In genomic region chr9:35043619-35044018, GRCm38 (mm10) we compare ENCODE assay signal across 12 mouse cellular contexts.
A peak's percentile ranks its signal among the peaks of the same experiment; 100 is the strongest.
DNase-seq lines count a peak whose midpoint lies in the region; ATAC-seq and TF ChIP-seq lines count a peak whose summit lies in the region.
"Had no signal": no experiment of that assay in that cellular context is flagged by ENCODE, and none has a peak within 500 bp of the region (broad histone marks: within the 10 kb centered on the region; RNA-seq: fewer than 3 reads in every experiment).

No protein-coding gene starts in this region.

- peak overlapping the region; percentile 56; the same call in 1 of the 2 replicates for H3K27ac ChIP-seq in gastrocnemius, adult 2 months
- H3K27ac ChIP-seq in intestine, embryonic 14.5 days (ENCODE audit: low read depth) = 0 out of 2 replicates have a peak overlapping the region, but pooled peaks have one; percentile 60
- H3K27ac ChIP-seq in intestine, embryonic 15.5 days = no peak overlapping the region
- peak overlapping the region; percentile 77; the same call in 1 of the 2 replicates for H3K27ac ChIP-seq in embryonic facial prominence, embryonic 10.5 days (replicated peaks)
- peak overlapping the region; percentile 81; the same call in 1 of the 2 replicates for H3K27ac ChIP-seq in limb, embryonic 10.5 days
- H3K27ac ChIP-seq: midbrain, embryonic 12.5 days had no signal

- no peak overlapping the region for H3K4me3 ChIP-seq in gastrocnemius, adult 2 months
- no peak overlapping the region for H3K4me3 ChIP-seq in intestine, embryonic 14.5 days (ENCODE audit: low read depth, low read length)
- H3K4me3 ChIP-seq in intestine, embryonic 15.5 days (replicated peaks) = no peak overlapping the region
- H3K4me3 ChIP-seq in embryonic facial prominence, embryonic 10.5 days = no peak overlapping the region
- no peak overlapping the region for H3K4me3 ChIP-seq in limb, embryonic 10.5 days
- H3K4me3 ChIP-seq: midbrain, embryonic 12.5 days; stomach, embryonic 15.5 days had no signal

- H3K9ac ChIP-seq in intestine, embryonic 14.5 days (ENCODE audit: low read length) = no peak overlapping the region
- H3K9ac ChIP-seq in intestine, embryonic 15.5 days = no peak overlapping the region
- H3K9ac ChIP-seq: stomach, embryonic 15.5 days had no signal

- no peak overlapping the region for H3K4me2 ChIP-seq in intestine, embryonic 14.5 days (ENCODE audit: low read length)
- H3K4me2 ChIP-seq in intestine, embryonic 15.5 days (replicated peaks) = no peak overlapping the region
- H3K4me2 ChIP-seq: midbrain, embryonic 12.5 days; stomach, embryonic 15.5 days had no signal

- no peaks in the 10 kb centered on the region for H3K9me3 ChIP-seq in intestine, embryonic 14.5 days (ENCODE audit: control insufficient read depth, low read length)
- H3K9me3 ChIP-seq in intestine, embryonic 15.5 days = no peaks in the 10 kb centered on the region
- no peaks in the 10 kb centered on the region for H3K9me3 ChIP-seq in embryonic facial prominence, embryonic 10.5 days
- H3K9me3 ChIP-seq in limb, embryonic 10.5 days (replicated peaks) = no peaks in the 10 kb centered on the region
- H3K9me3 ChIP-seq: midbrain, embryonic 12.5 days; stomach, embryonic 15.5 days had no signal

- H3K27me3 ChIP-seq in intestine, embryonic 14.5 days (replicated peaks; ENCODE audit: control insufficient read depth, insufficient read depth, low read length) = no peaks in the 10 kb centered on the region
- no peaks in the 10 kb centered on the region for H3K27me3 ChIP-seq in intestine, embryonic 15.5 days (replicated peaks)
- H3K27me3 ChIP-seq in embryonic facial prominence, embryonic 10.5 days (replicated peaks; ENCODE audit: low read depth, poor library complexity, severe bottlenecking) = no peaks in the 10 kb centered on the region
- H3K27me3 ChIP-seq in limb, embryonic 10.5 days (ENCODE audit: low read depth, poor library complexity, severe bottlenecking) = no peaks in the 10 kb centered on the region
- H3K27me3 ChIP-seq: midbrain, embryonic 12.5 days; stomach, embryonic 15.5 days had no signal

- intact Hi-C loops in gastrocnemius, adult 2 months (cut with DNase I) = no loop called here

- peaks cover 11% of the 10 kb centered on the region for H3K36me3 ChIP-seq in intestine, embryonic 14.5 days (ENCODE audit: control insufficient read depth, insufficient read depth, low read length)
- no peaks in the 10 kb centered on the region for H3K36me3 ChIP-seq in intestine, embryonic 15.5 days
- H3K36me3 ChIP-seq in embryonic facial prominence, embryonic 10.5 days (replicated peaks) = peaks cover 22% of the 10 kb centered on the region
- H3K36me3 ChIP-seq in limb, embryonic 10.5 days = peaks cover 18% of the 10 kb centered on the region
- H3K36me3 ChIP-seq: midbrain, embryonic 12.5 days; stomach, embryonic 15.5 days had no signal

- 69% methylated on average over 7 of the region's 7 CpGs for WGBS in intestine, embryonic 14.5 days
- 67% methylated on average over 7 of the region's 7 CpGs for WGBS in intestine, embryonic 15.5 days
- 75% methylated on average over 7 of the region's 7 CpGs for whole genome bisulfite sequencing in embryonic facial prominence, embryonic 10.5 days
- 78% methylated on average over 7 of the region's 7 CpGs for WGBS in limb, embryonic 10.5 days

- peaks cover 14% of the 10 kb centered on the region for H3K4me1 ChIP-seq in intestine, embryonic 14.5 days (replicated peaks; ENCODE audit: control insufficient read depth, insufficient read depth, low read length)
- peaks cover 36% of the 10 kb centered on the region for H3K4me1 ChIP-seq in intestine, embryonic 15.5 days (replicated peaks)
- H3K4me1 ChIP-seq in embryonic facial prominence, embryonic 10.5 days = peaks cover 45% of the 10 kb centered on the region
- H3K4me1 ChIP-seq in limb, embryonic 10.5 days = peaks cover 37% of the 10 kb centered on the region

- no peak for DNase-seq in gastrocnemius, adult 2 months
- no peak for DNase-seq in gastrocnemius, adult 8-10 months (ENCODE audit: low spot score in 2 of 2)
- no peak for DNase-seq in intestine, embryonic 14.5 days (ENCODE audit: low spot score)
- peak; percentile 6 for DNase-seq in embryonic facial prominence, embryonic 10.5 days (ENCODE audit: low spot score)
- DNase-seq in limb, embryonic 10.5 days (ENCODE audit: low spot score) = peak; percentile 29
- no peak for DNase-seq in layer of hippocampus, postnatal 36 days
- no peak for DNase-seq in kidney, adult 11 months
- DNase-seq: lung, embryonic 14.5 days had no signal

- no peak for TF ChIP-seq CTCF in gastrocnemius, adult 2 months (IDR thresholded peaks at IDR 0.05)

- ATAC-seq in intestine, embryonic 14.5 days (replicated peaks; ENCODE audit: low FRiP score, low TSS enrichment, low read depth) = no peak
- ATAC-seq in intestine, embryonic 15.5 days = no peak
- ATAC-seq: inflammation-experienced regulatory T-cells, adult 6 months had no signal

Comparison
In these comparisons a context has a peak if more than half of its experiments do, and no peak if none do; other contexts are left out.
1. DNase-seq: peak in embryonic facial prominence, embryonic 10.5 days (single experiment) and limb, embryonic 10.5 days (single experiment); none in gastrocnemius, adult 2 months (single experiment), gastrocnemius, adult 8-10 months (0 of 2), intestine, embryonic 14.5 days (single experiment), layer of hippocampus, postnatal 36 days (0 of 2) and kidney, adult 11 months (single experiment).